Mouse (Mus musculus) kidney, adult 2 months (tissue): ENCODE measurements around the gene Wdr27. TPM values are rescaled to one million over a fixed set of nuclear protein-coding genes. Genes with fewer than 3 reads are reported as not detected.
"Not testable (repeated sequence)": the region's sequence is repeated elsewhere in the genome, so short reads cannot be mapped to it uniquely, and the experiment has no call there.

Experiments
- DNase-seq: peaks from one replicate; pipeline ENCODE4 v3.0.0; 2021
- H3K27ac ChIP-seq: fragments of 200-500 bp; 2 replicates; pipeline ENCODE4 v1.5.1; 2012; ENCODE audit warnings: low read depth, low read length, control low read depth, inconsistent platforms; ENCODE audit not compliant: insufficient read depth
- H3K27me3 ChIP-seq: fragments of 200-500 bp; replicated peaks from 2 replicates; pipeline ENCODE4 v1.6.1; 2012; ENCODE audit warnings: mild to moderate bottlenecking, moderate library complexity, low read length, inconsistent platforms; ENCODE audit not compliant: control insufficient read depth, insufficient read depth
- H3K36me3 ChIP-seq: fragments of 200-500 bp; 2 replicates; pipeline ENCODE4 v1.6.1; 2012; ENCODE audit warnings: mild to moderate bottlenecking, moderate library complexity, low read length, inconsistent platforms; ENCODE audit not compliant: control insufficient read depth, insufficient read depth
- H3K4me1 ChIP-seq: fragments of 200-500 bp; 2 replicates; pipeline ENCODE4 v1.6.1; 2011; ENCODE audit warnings: low read length; ENCODE audit not compliant: control insufficient read depth, insufficient read depth
- H3K4me3 ChIP-seq: fragments of 200-500 bp; 2 replicates; pipeline ENCODE4 v1.5.1; 2011; ENCODE audit warnings: mild to moderate bottlenecking, low read depth, low read length, control low read depth; ENCODE audit not compliant: insufficient read depth
- CTCF ChIP-seq: fragments of 200-500 bp; conservative IDR thresholded peaks from 2 replicates; pipeline ENCODE4 v1.5.1; 2011; ENCODE audit warnings: low read depth, mild to moderate bottlenecking, control low read depth, low read length, moderate library complexity, mixed read lengths; ENCODE audit not compliant: insufficient read depth, insufficient read length
- POLR2A ChIP-seq: fragments of 200-500 bp; IDR thresholded peaks from one replicate; pipeline ENCODE4 v1.6.1; 2011; ENCODE audit warnings: low read depth, low read length, control low read depth
- whole genome bisulfite sequencing: fragments of 180-500 bp; shearing (Covaris S2); methylation state at CpG from one replicate; pipeline ENCODE4 v1.1.7; 2018; 5-methylcytosine and 5-hydroxymethylcytosine counted together
- polyA plus RNA-seq: library from polyadenylated mRNA; depleted of rRNA; stranded (reverse); fragments of >200 nt; gene quantifications from 2 replicates; pipeline ENCODE4 v1.2.3, GENCODE M21; 2012

Gene Wdr27
- polyA plus RNA-seq, 1 experiment: 4.7 TPM

GRCm38 (mm10) chr17:14906611-14907010 is 36.3 kb downstream of the Wdr27 start:
- Histone ChIP-seq H3K4me3 (no peak overlapping the region), H3K27me3 (no peaks in the 10 kb centered on the region), H3K4me1 (no peaks in the 10 kb centered on the region), H3K27ac (no peak overlapping the region), H3K36me3 (no peaks in the 10 kb centered on the region)
- no peak for DNase-seq
- WGBS: 49% methylated on average over 1 of the region's 1 CpGs
- TF ChIP-seq CTCF (no peak), POLR2A (no peak)

- TF ChIP-seq POLR2A: no peak
- peak; percentile 40; the same call in 1 of the 2 replicates for TF ChIP-seq CTCF
- Histone ChIP-seq H3K4me1 (no peaks in the 10 kb centered on the region), H3K27me3 (no peaks in the 10 kb centered on the region), H3K4me3 (no peak overlapping the region), H3K27ac (no peak overlapping the region), H3K36me3 (no peaks in the 10 kb centered on the region)
- 35% methylated on average over 7 of the region's 7 CpGs for WGBS
- peak; percentile 67 for DNase-seq
These were observed 38.2 kb downstream of the Wdr27 start for GRCm38 (mm10) chr17:14904637-14905265.

DNA sequence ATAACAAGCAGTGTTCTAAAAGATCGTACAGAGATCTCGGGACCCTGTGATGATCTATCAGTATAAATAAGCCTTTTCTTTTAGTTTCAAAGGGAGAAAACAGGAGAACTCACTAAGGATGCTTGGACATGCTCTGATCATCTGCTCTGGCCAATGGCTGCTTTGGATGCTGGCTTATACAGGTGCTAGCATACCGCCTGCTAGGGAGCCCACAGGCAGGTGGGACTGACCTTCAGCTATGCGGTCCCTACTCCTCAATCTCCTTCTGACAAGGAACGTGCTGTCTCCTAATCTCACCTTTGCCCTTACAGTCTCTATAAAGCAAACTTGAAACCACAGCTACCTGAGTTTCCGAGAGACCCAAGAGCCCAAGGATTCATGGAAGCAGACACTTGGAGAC is 38.8 kb downstream of the Wdr27 start:
- H3K4me3 ChIP-seq: no peak overlapping the region
- TF ChIP-seq CTCF (no peak), POLR2A (no peak)
- H3K27ac ChIP-seq: no peak overlapping the region
- 88% methylated on average over 6 of the region's 6 CpGs for WGBS
- no peaks in the 10 kb centered on the region for H3K36me3 ChIP-seq
- no peaks in the 10 kb centered on the region for H3K27me3 ChIP-seq
- no peak for DNase-seq
- no peaks in the 10 kb centered on the region for H3K4me1 ChIP-seq

- 89% methylated on average over 3 of the region's 3 CpGs for WGBS
- Histone ChIP-seq H3K4me1 (no peaks in the 10 kb centered on the region), H3K27ac (no peak overlapping the region), H3K4me3 (no peak overlapping the region), H3K36me3 (no peaks in the 10 kb centered on the region), H3K27me3 (no peaks in the 10 kb centered on the region)
- no peak for DNase-seq
- TF ChIP-seq CTCF: no peak
- no peak for TF ChIP-seq POLR2A
These were observed 39.7 kb downstream of the Wdr27 start for GRCm38 (mm10) chr17:14903212-14903611.

DNA sequence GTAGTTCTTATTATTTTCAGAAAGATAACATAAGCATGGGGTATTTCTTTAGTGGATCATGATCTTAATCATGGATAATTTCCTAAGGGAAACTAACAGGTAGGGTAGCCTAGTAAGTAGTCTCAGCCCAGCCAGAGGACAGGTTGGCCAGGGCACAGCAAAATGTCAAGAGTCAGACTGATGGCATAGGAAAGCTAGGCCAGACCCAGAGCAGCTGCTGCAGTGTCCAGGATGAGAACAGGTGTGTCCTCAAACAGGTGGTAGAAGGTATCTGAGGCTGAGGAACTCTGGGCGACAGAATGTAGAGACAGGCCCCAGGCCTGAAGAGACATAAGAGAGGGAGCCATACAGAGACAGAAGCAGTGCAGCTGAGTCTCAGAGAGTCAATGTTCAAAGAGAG is 44.0 kb downstream of the Wdr27 start:
- DNase-seq: no peak
- H3K36me3 ChIP-seq: no peaks in the 10 kb centered on the region
- no peaks in the 10 kb centered on the region for H3K4me1 ChIP-seq
- WGBS: 80% methylated on average over 1 of the region's 1 CpGs
- H3K4me3 ChIP-seq: no peak overlapping the region
- no peaks in the 10 kb centered on the region for H3K27me3 ChIP-seq
- H3K27ac ChIP-seq: no peak overlapping the region
- TF ChIP-seq POLR2A (no peak), CTCF (no peak)

DNA sequence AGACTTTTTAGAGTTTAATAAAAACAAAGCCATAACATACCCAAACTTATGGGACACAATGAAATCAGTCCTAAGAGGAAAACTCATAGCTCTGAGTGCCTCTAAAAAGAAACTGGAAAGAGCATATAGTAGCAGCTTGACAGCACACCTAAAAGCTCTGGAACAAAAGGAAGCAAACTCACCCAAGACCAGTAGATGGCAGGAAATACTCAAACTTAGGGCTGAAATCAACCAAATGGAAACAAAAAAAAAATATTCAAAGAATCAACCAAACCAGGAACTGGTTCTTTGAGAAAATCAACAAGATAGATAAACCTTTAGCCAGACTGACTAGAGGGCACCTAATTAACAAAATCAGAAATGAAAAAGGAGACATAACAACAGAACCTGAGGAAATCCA is 47.9 kb downstream of the Wdr27 start:
- DNase-seq, H3K4me3 ChIP-seq, H3K4me1 ChIP-seq, H3K27me3 ChIP-seq, H3K36me3 ChIP-seq, H3K27ac ChIP-seq: not testable (repeated sequence)

GRCm38 (mm10) chr17:14886933-14887332 is 56.0 kb downstream of the Wdr27 start:
- 50% methylated on average over 2 of the region's 2 CpGs for WGBS

More at GRCm38 (mm10) chr17:14886933-14887332, 56.0 kb downstream of the Wdr27 start:
- no peak overlapping the region for H3K27ac ChIP-seq
- H3K4me1 ChIP-seq: no peaks in the 10 kb centered on the region
- TF ChIP-seq POLR2A (no peak), CTCF (no peak)
- no peaks in the 10 kb centered on the region for H3K27me3 ChIP-seq
- no peaks in the 10 kb centered on the region for H3K36me3 ChIP-seq
- H3K4me3 ChIP-seq: no peak overlapping the region
- DNase-seq: no peak
